Mouse (Mus musculus): ENCODE results near the gene Sugp2. TPM values are rescaled to one million over a fixed set of nuclear protein-coding genes. Genes with fewer than 3 reads are reported as not detected.
A peak's percentile ranks its signal among the peaks of the same experiment; 100 is the strongest.

Sugp2 gene
- total and polyA plus RNA-seq, 2 experiments: 5.3 to 12.4 TPM

DNA sequence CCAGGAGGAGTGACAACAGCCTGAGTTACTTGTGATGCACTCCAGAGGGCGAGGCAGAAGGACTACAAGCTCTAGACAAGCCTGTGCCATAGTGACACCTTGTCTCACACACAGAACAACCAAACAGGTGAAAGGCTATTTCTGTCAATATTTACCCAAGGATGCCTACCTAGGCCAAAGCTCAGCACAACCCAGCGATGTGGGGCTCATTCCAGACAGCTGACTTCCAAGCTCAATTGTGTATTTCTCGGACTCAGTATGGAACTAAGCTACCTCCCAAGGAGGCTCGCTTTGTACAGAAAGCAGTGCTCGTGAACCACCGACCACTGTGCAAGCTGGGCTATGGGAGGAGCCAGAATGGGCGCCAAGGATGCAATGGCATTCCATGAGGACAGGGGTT lies 36.4 kb upstream of the Sugp2 start:
- DNase-seq (ENCODE audit: extremely low read depth, low read depth, low spot score): peak; percentile 93
- H3K4me3 ChIP-seq (ENCODE audit: insufficient read depth, low read depth, low read length): no peak overlapping the region
- H3K27ac ChIP-seq (replicated peaks; ENCODE audit: insufficient read depth, low read depth, low read length): peak overlapping the region; percentile 47
- H3K27me3 ChIP-seq (ENCODE audit: control insufficient read depth, insufficient read depth, low read length): no peaks in the 10 kb centered on the region
- H3K36me3 ChIP-seq (ENCODE audit: control insufficient read depth, insufficient read depth, low read length): peaks cover 3% of the 10 kb centered on the region; the same call in 1 of the 2 replicates
- peaks cover 32% of the 10 kb centered on the region; the same call in 1 of the 2 replicates for H3K79me2 ChIP-seq (ENCODE audit: control insufficient read depth, insufficient read depth, low read length)
- TF ChIP-seq POLR2A (IDR thresholded peaks at IDR 0.05; ENCODE audit: extremely low read depth, insufficient read depth, low read length): no peak
- TF ChIP-seq CTCF (IDR thresholded peaks at IDR 0.05; ENCODE audit: low read depth, low read length): no peak
- peaks cover 73% of the 10 kb centered on the region for H3K4me1 ChIP-seq (ENCODE audit: control insufficient read depth, insufficient read depth, low read length)
- H3K9ac ChIP-seq (ENCODE audit: low read depth, low read length): 0 out of 2 replicates have a peak overlapping the region, but pooled peaks have one; percentile 14
- 17% methylated on average over 7 of the region's 7 CpGs for WGBS

DNA sequence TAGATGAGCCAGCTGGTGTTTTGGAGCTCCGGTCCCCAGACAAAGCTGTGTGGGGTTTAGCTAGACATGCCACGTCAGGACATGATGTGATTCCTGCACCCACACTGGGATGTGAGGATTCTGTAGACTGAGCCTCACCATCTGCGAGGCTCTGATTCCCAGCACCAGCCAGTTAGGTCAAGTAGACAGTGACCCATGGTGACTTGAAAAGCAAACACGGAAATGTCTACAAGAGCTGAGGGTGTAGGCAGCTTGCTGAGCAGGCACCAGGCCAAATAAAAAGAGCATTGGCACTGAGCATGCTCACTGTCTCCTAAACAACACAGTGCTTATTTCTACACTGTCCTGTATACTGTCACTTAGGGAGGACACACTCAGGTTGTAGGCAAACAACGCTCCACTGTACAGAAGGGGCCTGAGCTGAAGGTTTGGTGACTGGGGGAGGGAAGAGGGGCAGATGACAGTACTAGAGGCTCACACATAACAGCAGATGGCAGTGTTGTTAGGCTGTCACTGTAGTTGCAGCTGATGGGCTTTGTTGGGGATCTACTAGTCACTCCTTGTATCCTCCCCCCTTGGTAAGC lies 33.8 kb upstream of the Sugp2 start:
- 16% methylated on average over 5 of the region's 5 CpGs for WGBS
- Histone ChIP-seq H3K4me1 (ENCODE audit: control insufficient read depth, insufficient read depth, low read length) (peaks cover 63% of the 10 kb centered on the region), H3K79me2 (ENCODE audit: control insufficient read depth, insufficient read depth, low read length) (peaks cover 49% of the 10 kb centered on the region; the same call in 1 of the 2 replicates), H3K4me3 (ENCODE audit: insufficient read depth, low read depth, low read length) (no peak overlapping the region), H3K27ac (replicated peaks; ENCODE audit: insufficient read depth, low read depth, low read length) (peak overlapping the region; percentile 57), H3K27me3 (ENCODE audit: control insufficient read depth, insufficient read depth, low read length) (no peaks in the 10 kb centered on the region), H3K36me3 (ENCODE audit: control insufficient read depth, insufficient read depth, low read length) (no peaks in the 10 kb centered on the region), H3K9ac (ENCODE audit: low read depth, low read length) (0 out of 2 replicates have a peak overlapping the region, but pooled peaks have one; percentile 13)
- TF ChIP-seq CTCF (IDR thresholded peaks at IDR 0.05; ENCODE audit: low read depth, low read length) (peak; percentile 51), POLR2A (IDR thresholded peaks at IDR 0.05; ENCODE audit: extremely low read depth, insufficient read depth, low read length) (no peak)
- peak; percentile 94 for DNase-seq (ENCODE audit: extremely low read depth, low read depth, low spot score)

DNA sequence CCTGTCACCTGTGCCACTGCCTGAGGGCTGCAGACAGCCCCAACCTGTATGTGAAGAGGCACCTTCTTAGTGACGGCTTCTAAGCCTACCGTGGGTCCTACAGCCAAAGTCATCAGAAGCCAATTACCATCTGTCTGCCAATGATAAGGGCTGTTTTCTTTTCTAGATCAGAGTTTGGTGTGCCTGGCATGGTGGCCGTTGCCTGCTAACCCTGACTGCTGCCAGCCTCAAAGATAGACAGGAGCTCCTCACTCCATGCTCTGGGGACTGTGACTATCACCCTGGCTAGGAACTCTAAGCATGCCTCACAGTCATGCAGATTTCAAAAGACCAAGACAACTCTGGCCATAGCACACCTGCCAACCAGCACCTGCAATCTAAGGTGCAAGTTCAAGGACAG lies 32.6 kb upstream of the Sugp2 start:
- Histone ChIP-seq H3K4me3 (ENCODE audit: insufficient read depth, low read depth, low read length) (no peak overlapping the region), H3K79me2 (ENCODE audit: control insufficient read depth, insufficient read depth, low read length) (peaks cover 53% of the 10 kb centered on the region; the same call in 1 of the 2 replicates), H3K27me3 (ENCODE audit: control insufficient read depth, insufficient read depth, low read length) (no peaks in the 10 kb centered on the region), H3K9ac (ENCODE audit: low read depth, low read length) (peak overlapping the region; percentile 17; the same call in 1 of the 2 replicates), H3K36me3 (ENCODE audit: control insufficient read depth, insufficient read depth, low read length) (no peaks in the 10 kb centered on the region), H3K27ac (replicated peaks; ENCODE audit: insufficient read depth, low read depth, low read length) (peak overlapping the region; percentile 66), H3K4me1 (ENCODE audit: control insufficient read depth, insufficient read depth, low read length) (peaks cover 59% of the 10 kb centered on the region)
- no peak for TF ChIP-seq POLR2A (IDR thresholded peaks at IDR 0.05; ENCODE audit: extremely low read depth, insufficient read depth, low read length)
- no peak for TF ChIP-seq CTCF (IDR thresholded peaks at IDR 0.05; ENCODE audit: low read depth, low read length)
- 17% methylated on average over 3 of the region's 3 CpGs for WGBS
- DNase-seq (ENCODE audit: extremely low read depth, low read depth, low spot score): peak; percentile 84

DNA sequence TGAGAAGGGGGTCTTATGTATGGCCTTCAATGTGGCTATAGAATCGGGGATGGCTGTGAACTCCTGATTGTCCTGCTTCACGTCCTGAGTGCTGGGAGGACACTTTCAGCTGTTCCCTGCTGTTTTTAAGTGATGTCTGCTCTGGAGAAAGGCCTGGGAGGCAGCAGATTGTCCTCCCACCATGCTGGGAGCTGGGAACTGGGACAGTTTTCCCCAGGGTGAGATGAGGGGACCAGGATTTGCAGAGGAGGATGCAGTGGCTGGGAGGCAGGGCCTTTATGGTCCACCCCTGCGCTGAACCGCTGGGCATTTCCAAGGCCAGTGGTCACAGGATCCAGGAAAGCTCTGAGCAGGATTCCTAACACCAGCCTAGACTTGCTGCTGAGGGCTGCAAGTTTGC lies 31.0 kb upstream of the Sugp2 start:
- no peaks in the 10 kb centered on the region for H3K27me3 ChIP-seq (ENCODE audit: control insufficient read depth, insufficient read depth, low read length)
- no peak overlapping the region for H3K4me3 ChIP-seq (ENCODE audit: insufficient read depth, low read depth, low read length)
- H3K36me3 ChIP-seq (ENCODE audit: control insufficient read depth, insufficient read depth, low read length): no peaks in the 10 kb centered on the region
- WGBS: 77% methylated on average over 4 of the region's 4 CpGs
- DNase-seq (ENCODE audit: extremely low read depth, low read depth, low spot score): no peak
- no peak for TF ChIP-seq CTCF (IDR thresholded peaks at IDR 0.05; ENCODE audit: low read depth, low read length)
- no peak for TF ChIP-seq POLR2A (IDR thresholded peaks at IDR 0.05; ENCODE audit: extremely low read depth, insufficient read depth, low read length)
- no peak overlapping the region for H3K9ac ChIP-seq (ENCODE audit: low read depth, low read length)
- H3K79me2 ChIP-seq (ENCODE audit: control insufficient read depth, insufficient read depth, low read length): peaks cover 63% of the 10 kb centered on the region; the same call in 1 of the 2 replicates
- H3K27ac ChIP-seq (replicated peaks; ENCODE audit: insufficient read depth, low read depth, low read length): no peak overlapping the region; the same call in 1 of the 2 replicates
- peaks cover 59% of the 10 kb centered on the region for H3K4me1 ChIP-seq (ENCODE audit: control insufficient read depth, insufficient read depth, low read length)

DNA sequence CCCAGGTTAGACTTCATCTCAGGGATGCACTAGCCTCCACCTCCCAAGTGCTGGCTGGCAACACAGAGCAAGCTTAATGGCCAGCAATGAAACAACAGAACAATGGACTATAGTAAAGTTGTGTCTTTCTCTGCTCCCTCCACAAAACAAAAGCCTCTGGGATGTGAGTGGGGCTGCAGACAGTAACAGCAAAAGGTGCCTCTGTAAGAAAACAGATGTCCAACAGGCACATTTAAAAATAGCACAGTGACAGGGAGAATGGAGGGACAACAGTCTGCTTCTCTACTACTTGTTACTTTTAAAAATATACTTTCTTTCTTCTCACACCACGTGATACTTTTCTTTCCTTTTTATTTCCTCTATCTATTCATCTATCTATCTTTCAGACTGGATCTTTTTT lies 29.3 kb upstream of the Sugp2 start:
- Histone ChIP-seq H3K27me3 (ENCODE audit: control insufficient read depth, insufficient read depth, low read length) (no peaks in the 10 kb centered on the region), H3K9ac (ENCODE audit: low read depth, low read length) (no peak overlapping the region), H3K4me3 (ENCODE audit: insufficient read depth, low read depth, low read length) (no peak overlapping the region), H3K27ac (replicated peaks; ENCODE audit: insufficient read depth, low read depth, low read length) (no peak overlapping the region), H3K79me2 (ENCODE audit: control insufficient read depth, insufficient read depth, low read length) (peaks cover 54% of the 10 kb centered on the region; the same call in 1 of the 2 replicates), H3K36me3 (ENCODE audit: control insufficient read depth, insufficient read depth, low read length) (no peaks in the 10 kb centered on the region), H3K4me1 (ENCODE audit: control insufficient read depth, insufficient read depth, low read length) (peaks cover 48% of the 10 kb centered on the region)
- DNase-seq (ENCODE audit: extremely low read depth, low read depth, low spot score): no peak
- TF ChIP-seq CTCF (IDR thresholded peaks at IDR 0.05; ENCODE audit: low read depth, low read length) (no peak), POLR2A (IDR thresholded peaks at IDR 0.05; ENCODE audit: extremely low read depth, insufficient read depth, low read length) (no peak)
- WGBS: 76% methylated on average over 1 of the region's 1 CpGs

DNA sequence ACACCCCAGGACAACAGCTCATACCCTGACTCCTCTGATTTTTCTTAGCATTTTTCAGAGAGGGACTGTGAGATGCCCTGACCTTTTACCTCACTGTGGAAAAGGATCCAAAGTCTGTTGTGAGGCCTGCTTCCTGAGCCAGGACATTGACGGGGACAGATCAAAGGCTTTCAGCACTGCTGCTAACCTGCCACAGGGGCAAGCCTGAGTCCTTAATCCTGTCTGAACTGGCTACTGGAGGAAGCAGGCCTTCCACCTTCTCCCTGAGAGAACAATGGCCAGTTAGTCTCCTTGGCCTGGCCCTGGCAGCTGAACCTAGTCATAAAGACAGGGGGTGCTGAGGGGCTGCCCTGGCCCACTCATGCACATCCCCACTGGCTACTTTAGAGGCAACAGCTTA lies 25.9 kb upstream of the Sugp2 start:
- Histone ChIP-seq H3K27me3 (ENCODE audit: control insufficient read depth, insufficient read depth, low read length) (no peaks in the 10 kb centered on the region), H3K79me2 (ENCODE audit: control insufficient read depth, insufficient read depth, low read length) (peaks cover 58% of the 10 kb centered on the region; the same call in 1 of the 2 replicates), H3K4me3 (ENCODE audit: insufficient read depth, low read depth, low read length) (no peak overlapping the region), H3K36me3 (ENCODE audit: control insufficient read depth, insufficient read depth, low read length) (no peaks in the 10 kb centered on the region), H3K27ac (replicated peaks; ENCODE audit: insufficient read depth, low read depth, low read length) (peak overlapping the region; percentile 74), H3K4me1 (ENCODE audit: control insufficient read depth, insufficient read depth, low read length) (peaks cover 19% of the 10 kb centered on the region), H3K9ac (ENCODE audit: low read depth, low read length) (peak overlapping the region; percentile 61)
- TF ChIP-seq POLR2A (IDR thresholded peaks at IDR 0.05; ENCODE audit: extremely low read depth, insufficient read depth, low read length) (no peak), CTCF (IDR thresholded peaks at IDR 0.05; ENCODE audit: low read depth, low read length) (peak; percentile 19; the same call in 1 of the 2 replicates)
- DNase-seq (ENCODE audit: extremely low read depth, low read depth, low spot score): peak; percentile 91
- WGBS: 17% methylated on average over 1 of the region's 1 CpGs
